8 mouse cellular contexts compared by ENCODE assay signal in genomic region chr17:37049570-37050310, GRCm38 (mm10). TPM values are rescaled to one million over a fixed set of nuclear protein-coding genes. Genes with fewer than 3 reads are reported as not detected.
DNase-seq lines count a peak whose midpoint lies in the region; ATAC-seq and TF ChIP-seq lines count a peak whose summit lies in the region.

No protein-coding gene starts in this region.

- 2% methylated on average over 39 of the region's 39 CpGs for WGBS in hindbrain, embryonic 12.5 days

- H3K27ac ChIP-seq in ES-E14 (ENCODE audit: insufficient read depth, low read depth, low read length, poor library complexity, severe bottlenecking) = peak overlapping the region; percentile 41
- H3K27ac ChIP-seq in hindbrain, embryonic 12.5 days = peak overlapping the region; percentile 58

- peak overlapping the region; percentile 82 for H3K9ac ChIP-seq in ES-E14 (ENCODE audit: insufficient read depth, low read depth, low read length, poor library complexity, severe bottlenecking)
- peak overlapping the region; percentile 81 for H3K9ac ChIP-seq in hindbrain, embryonic 12.5 days

- H3K9me3 ChIP-seq in ES-E14 (ENCODE audit: control insufficient read depth, insufficient read depth, low read depth, low read length) = no peaks in the 10 kb centered on the region
- no peaks in the 10 kb centered on the region for H3K9me3 ChIP-seq in hindbrain, embryonic 12.5 days (replicated peaks)

- H3K36me3 ChIP-seq in ES-E14 (ENCODE audit: control insufficient read depth, insufficient read depth, low read length, poor library complexity, severe bottlenecking) = peaks cover 29% of the 10 kb centered on the region
- H3K36me3 ChIP-seq in hindbrain, embryonic 12.5 days = peaks cover 15% of the 10 kb centered on the region

- in situ Hi-C loops in ES-E14 (cut with MboI; ENCODE audit: low sequenced_read_pairs in 2 of 2, unreplicated experiment in 2 of 2) = no loop called here

- DNase-seq in ES-E14 (ENCODE audit: low read depth, low spot score) = no peak
- peak; percentile 91 to 92 for DNase-seq in cerebellum, postnatal 14 days
- peak; percentile 85 to 86 for DNase-seq in frontal cortex, postnatal 36 days (ENCODE audit: low spot score in 2 of 2)
- DNase-seq in layer of hippocampus, postnatal 25 days (ENCODE audit: extremely low spot score in 1 of 2, low spot score in 1 of 2) = peak; percentile 78 to 87
- peak; percentile 74 for DNase-seq in lung, postnatal 10 days
- peak; percentile 73 for DNase-seq in ovary, postnatal 36 days (ENCODE audit: low spot score)
- DNase-seq in urinary bladder, postnatal 10 days (ENCODE audit: low spot score) = peak; percentile 41

- peak overlapping the region; percentile 79 to 87 for H3K4me3 ChIP-seq in ES-E14 (ENCODE audit: insufficient read depth in 1 of 2, low read depth in 1 of 2, low read length in 2 of 2, poor library complexity in 1 of 2, severe bottlenecking in 1 of 2)
- peak overlapping the region; percentile 55 for H3K4me3 ChIP-seq in hindbrain, embryonic 12.5 days

- ATAC-seq in hindbrain, embryonic 12.5 days (ENCODE audit: low FRiP score) = peak; percentile 10

- H3K4me1 ChIP-seq in ES-E14 (ENCODE audit: control insufficient read depth in 2 of 2, insufficient read depth in 2 of 2, low read length in 2 of 2, poor library complexity in 1 of 2) = peaks cover 5 to 8% of the 10 kb centered on the region in 2 experiments; a peak in 3 of 4 replicates
- H3K4me1 ChIP-seq in hindbrain, embryonic 12.5 days = peaks cover 49% of the 10 kb centered on the region

- H3K27me3 ChIP-seq in hindbrain, embryonic 12.5 days = peaks cover 6% of the 10 kb centered on the region

- peak overlapping the region; percentile 69 for H3K4me2 ChIP-seq in hindbrain, embryonic 12.5 days (replicated peaks)

TF ChIP-seq in ES-E14, 5 proteins besides CTCF, POLR2A, EP300 and RAD21:
- TF ChIP-seq CHD2 (IDR thresholded peaks at IDR 0.05; ENCODE audit: low read depth, low read length) (no peak), ZC3H11A (IDR thresholded peaks at IDR 0.05; ENCODE audit: borderline replicate concordance, low read depth, low read length) (no peak), MAFK (IDR thresholded peaks at IDR 0.05; ENCODE audit: insufficient read depth, low read depth, low read length) (no peak), HCFC1 (IDR thresholded peaks at IDR 0.05; ENCODE audit: borderline replicate concordance, insufficient read depth, low read length) (no peak), ZNF384 (IDR thresholded peaks at IDR 0.05; ENCODE audit: low read depth, low read length) (no peak)
TF ChIP-seq in ES-E14: peak in this region for 0.

RNA-seq across cellular contexts. Expression of gene Gabbr1, which starts 4.0 kb away (rescaled TPM):
- 60.9 and 106 TPM in 2 replicates for total RNA-seq in ES-E14 (2012; rRNA removed)
- 41.8 and 42.1 TPM in 2 replicates for polyA plus RNA-seq in hindbrain, embryonic 12.5 days (2016; fragmentation: Nextera tagmentation; extraction: Ambion mirVana)
- total RNA-seq in layer of hippocampus, postnatal 25 days (2021) = 100 to 1,000 TPM; 706 to 708 TPM

RNA-seq across cellular contexts. Expression of gene Mog, which starts 26.5 kb away (rescaled TPM):
- total RNA-seq in ES-E14 (2012; rRNA removed) = 0.62 and 0.85 TPM in 2 replicates
- 0.85 and 1.3 TPM in 2 replicates for polyA plus RNA-seq in hindbrain, embryonic 12.5 days (2016; fragmentation: Nextera tagmentation; extraction: Ambion mirVana)
- total RNA-seq in layer of hippocampus, postnatal 25 days (2021) = 100 to 1,000 TPM in 1 of 2 experiments, 10 to 100 TPM in 1; 96.8 to 121 TPM

RNA-seq across cellular contexts. Expression of gene Olfr90, which starts 38.6 kb away (rescaled TPM):
- total RNA-seq in ES-E14 (2012; rRNA removed) = 0.11 and 0.22 TPM in 2 replicates
- polyA plus RNA-seq in hindbrain, embryonic 12.5 days (2016; fragmentation: Nextera tagmentation; extraction: Ambion mirVana) = 0.18 TPM in 1 of 2 replicates, not detected in the other
- under 1 TPM in 1 of 2 experiments, not detected in 1; 0.14 TPM for total RNA-seq in layer of hippocampus, postnatal 25 days (2021)

RNA-seq across cellular contexts. Expression of gene Olfr91, which starts 48.3 kb away (rescaled TPM):
- total RNA-seq in ES-E14 (2012; rRNA removed) = 0.11 and 0.13 TPM in 2 replicates
- polyA plus RNA-seq in hindbrain, embryonic 12.5 days (2016; fragmentation: Nextera tagmentation; extraction: Ambion mirVana) = 0.05 TPM in 1 of 2 replicates, not detected in the other
- total RNA-seq in layer of hippocampus, postnatal 25 days (2021) = not detected

RNA-seq across cellular contexts. Expression of gene Zfp57, which starts 48.8 kb away (rescaled TPM):
- total RNA-seq in ES-E14 (2012; rRNA removed) = 360 and 437 TPM in 2 replicates
- 208 and 223 TPM in 2 replicates for polyA plus RNA-seq in hindbrain, embryonic 12.5 days (2016; fragmentation: Nextera tagmentation; extraction: Ambion mirVana)
- 10 to 100 TPM; 14.5 to 21.7 TPM for total RNA-seq in layer of hippocampus, postnatal 25 days (2021)

Comparison
In these comparisons a context has a peak if more than half of its experiments do, and no peak if none do; other contexts are left out.
1. RNA of gene Mog, which starts 26.5 kb away (total RNA-seq): 96.8 to 121 TPM in layer of hippocampus, postnatal 25 days; 0.62 to 0.85 TPM in ES-E14; every median in the first group is over 10 times any median in the second.